Mouse (Mus musculus): ENCODE measurements around the gene Tbk1. TPM values are rescaled to one million over a fixed set of nuclear protein-coding genes. Genes with fewer than 3 reads are reported as not detected.

Tbk1 gene
- polyA plus RNA-seq, 1 experiment from 2014 or later, result 19.7 TPM

GRCm38 (mm10) chr10:121569796-121570195 is 16.8 kb downstream of the Tbk1 start:
- no peak overlapping the region for H3K9ac ChIP-seq

GRCm38 (mm10) chr10:121569001-121569589 is 17.5 kb downstream of the Tbk1 start:
- Histone ChIP-seq H3K4me1 (replicated peaks) (peaks cover 44% of the 10 kb centered on the region), H3K9me3 (replicated peaks) (0 out of 2 replicates have a peak, but pooled peaks cover 4% of the 10 kb centered on the region), H3K4me3 (replicated peaks) (peak overlapping the region; percentile 20; the same call in 1 of the 2 replicates), H3K27ac (replicated peaks) (peak overlapping the region; percentile 95), H3K4me2 (peak overlapping the region; percentile 60), H3K9ac (peak overlapping the region; percentile 12; the same call in 1 of the 2 replicates), H3K36me3 (replicated peaks) (peaks cover 67% of the 10 kb centered on the region), H3K27me3 (no peaks in the 10 kb centered on the region)
- ATAC-seq (ENCODE audit: insufficient read depth), result peak; percentile 100
- 16% methylated on average over 23 of the region's 23 CpGs for WGBS (ENCODE audit: insufficient replicate concordance)

More at GRCm38 (mm10) chr10:121569796-121570195, 16.8 kb downstream of the Tbk1 start:
- Histone ChIP-seq H3K27ac (replicated peaks) (peak overlapping the region; percentile 95), H3K9me3 (replicated peaks) (0 out of 2 replicates have a peak, but pooled peaks cover 4% of the 10 kb centered on the region), H3K4me3 (replicated peaks) (no peak overlapping the region), H3K27me3 (no peaks in the 10 kb centered on the region), H3K4me1 (replicated peaks) (peaks cover 40% of the 10 kb centered on the region), H3K36me3 (replicated peaks) (peaks cover 67% of the 10 kb centered on the region), H3K4me2 (peak overlapping the region; percentile 60)
- WGBS (ENCODE audit: insufficient replicate concordance), result 69% methylated on average over 6 of the region's 6 CpGs
- no peak for ATAC-seq (ENCODE audit: insufficient read depth)

GRCm38 (mm10) chr10:121568534-121568933 is 18.1 kb downstream of the Tbk1 start:
- H3K27ac ChIP-seq (replicated peaks), result peak overlapping the region; percentile 95
- H3K36me3 ChIP-seq (replicated peaks), result peaks cover 70% of the 10 kb centered on the region
- peak overlapping the region; percentile 12; the same call in 1 of the 2 replicates for H3K9ac ChIP-seq
- H3K4me1 ChIP-seq (replicated peaks), result peaks cover 44% of the 10 kb centered on the region
- H3K4me2 ChIP-seq, result peak overlapping the region; percentile 60
- H3K4me3 ChIP-seq (replicated peaks), result peak overlapping the region; percentile 6; the same call in 1 of the 2 replicates
- ATAC-seq (ENCODE audit: insufficient read depth), result no peak
- H3K27me3 ChIP-seq, result no peaks in the 10 kb centered on the region
- WGBS (ENCODE audit: insufficient replicate concordance), result 72% methylated on average over 7 of the region's 7 CpGs
- H3K9me3 ChIP-seq (replicated peaks), result 0 out of 2 replicates have a peak, but pooled peaks cover 4% of the 10 kb centered on the region

GRCm38 (mm10) chr10:121568026-121568425 is 18.6 kb downstream of the Tbk1 start:
- Histone ChIP-seq H3K27me3 (no peaks in the 10 kb centered on the region), H3K4me3 (replicated peaks) (no peak overlapping the region), H3K4me2 (peak overlapping the region; percentile 60), H3K36me3 (replicated peaks) (peaks cover 75% of the 10 kb centered on the region), H3K27ac (replicated peaks) (peak overlapping the region; percentile 95), H3K9me3 (replicated peaks) (0 out of 2 replicates have a peak, but pooled peaks cover 4% of the 10 kb centered on the region), H3K4me1 (replicated peaks) (peaks cover 44% of the 10 kb centered on the region), H3K9ac (no peak overlapping the region)
- ATAC-seq (ENCODE audit: insufficient read depth), result no peak
- 88% methylated on average over 10 of the region's 10 CpGs for WGBS (ENCODE audit: insufficient replicate concordance)

- Histone ChIP-seq H3K27ac (replicated peaks) (no peak overlapping the region; the same call in 1 of the 2 replicates), H3K4me3 (replicated peaks) (no peak overlapping the region), H3K27me3 (no peaks in the 10 kb centered on the region), H3K4me1 (replicated peaks) (peaks cover 26% of the 10 kb centered on the region), H3K9me3 (replicated peaks) (no peaks in the 10 kb centered on the region), H3K9ac (no peak overlapping the region), H3K4me2 (no peak overlapping the region), H3K36me3 (replicated peaks) (peaks cover 67% of the 10 kb centered on the region)
- WGBS (ENCODE audit: insufficient replicate concordance), result 66% methylated on average over 8 of the region's 8 CpGs
- ATAC-seq (ENCODE audit: insufficient read depth), result no peak
Observed at GRCm38 (mm10) chr10:121564447-121564846, 22.1 kb downstream of the Tbk1 start.

- H3K9me3 ChIP-seq (replicated peaks), result no peaks in the 10 kb centered on the region
- peaks cover 5% of the 10 kb centered on the region; the same call in 1 of the 2 replicates for H3K4me1 ChIP-seq (replicated peaks)
- H3K4me2 ChIP-seq, result no peak overlapping the region
- H3K27ac ChIP-seq (replicated peaks), result no peak overlapping the region
- no peak for ATAC-seq (ENCODE audit: insufficient read depth)
- H3K9ac ChIP-seq, result no peak overlapping the region
- H3K27me3 ChIP-seq, result no peaks in the 10 kb centered on the region
- H3K4me3 ChIP-seq (replicated peaks), result no peak overlapping the region
- 73% methylated on average over 2 of the region's 2 CpGs for WGBS (ENCODE audit: insufficient replicate concordance)
- peaks cover 81% of the 10 kb centered on the region for H3K36me3 ChIP-seq (replicated peaks)
Observed at GRCm38 (mm10) chr10:121558231-121558630, 28.4 kb downstream of the Tbk1 start.

GRCm38 (mm10) chr10:121556263-121556662 is 30.3 kb downstream of the Tbk1 start:
- peak; percentile 38; the same call in 1 of the 2 replicates for ATAC-seq (ENCODE audit: insufficient read depth)

GRCm38 (mm10) chr10:121550334-121550733 is 36.3 kb downstream of the Tbk1 start:
- Histone ChIP-seq H3K9me3 (replicated peaks) (no peaks in the 10 kb centered on the region), H3K4me3 (replicated peaks) (no peak overlapping the region), H3K9ac (no peak overlapping the region), H3K27me3 (no peaks in the 10 kb centered on the region), H3K4me2 (no peak overlapping the region), H3K36me3 (replicated peaks) (peaks cover 95% of the 10 kb centered on the region), H3K4me1 (replicated peaks) (no peaks in the 10 kb centered on the region), H3K27ac (replicated peaks) (no peak overlapping the region)
- WGBS (ENCODE audit: insufficient replicate concordance), result 84% methylated on average over 9 of the region's 9 CpGs
- no peak for ATAC-seq (ENCODE audit: insufficient read depth)

More at GRCm38 (mm10) chr10:121556263-121556662, 30.3 kb downstream of the Tbk1 start:
- Histone ChIP-seq H3K4me2 (no peak overlapping the region), H3K27me3 (no peaks in the 10 kb centered on the region), H3K4me1 (replicated peaks) (peaks cover 5% of the 10 kb centered on the region; the same call in 1 of the 2 replicates), H3K9ac (no peak overlapping the region), H3K36me3 (replicated peaks) (peaks cover 85% of the 10 kb centered on the region), H3K27ac (replicated peaks) (no peak overlapping the region), H3K9me3 (replicated peaks) (no peaks in the 10 kb centered on the region), H3K4me3 (replicated peaks) (no peak overlapping the region)
- WGBS (ENCODE audit: insufficient replicate concordance), result 61% methylated on average over 6 of the region's 6 CpGs

GRCm38 (mm10) chr10:121549670-121550069 is 36.9 kb downstream of the Tbk1 start:
- Histone ChIP-seq H3K9ac (no peak overlapping the region), H3K4me3 (replicated peaks) (no peak overlapping the region), H3K9me3 (replicated peaks) (no peaks in the 10 kb centered on the region), H3K27me3 (no peaks in the 10 kb centered on the region), H3K4me2 (no peak overlapping the region), H3K27ac (replicated peaks) (no peak overlapping the region), H3K4me1 (replicated peaks) (no peaks in the 10 kb centered on the region), H3K36me3 (replicated peaks) (peaks cover 92% of the 10 kb centered on the region)
- no peak for ATAC-seq (ENCODE audit: insufficient read depth)
- WGBS (ENCODE audit: insufficient replicate concordance), result 67% methylated on average over 5 of the region's 5 CpGs

- ATAC-seq (ENCODE audit: insufficient read depth), result no peak
- H3K9me3 ChIP-seq (replicated peaks), result no peaks in the 10 kb centered on the region
- no peaks in the 10 kb centered on the region for H3K27me3 ChIP-seq
- H3K27ac ChIP-seq (replicated peaks), result no peak overlapping the region
- no peak overlapping the region for H3K9ac ChIP-seq
- no peak overlapping the region for H3K4me3 ChIP-seq (replicated peaks)
- WGBS (ENCODE audit: insufficient replicate concordance), result 72% methylated on average over 6 of the region's 6 CpGs
- no peaks in the 10 kb centered on the region for H3K4me1 ChIP-seq (replicated peaks)
- H3K4me2 ChIP-seq, result no peak overlapping the region
- H3K36me3 ChIP-seq (replicated peaks), result peaks cover 70% of the 10 kb centered on the region
Observed at GRCm38 (mm10) chr10:121547162-121547561, 39.4 kb downstream of the Tbk1 start.

- WGBS (ENCODE audit: insufficient replicate concordance), result 81% methylated on average over 6 of the region's 6 CpGs
Observed at GRCm38 (mm10) chr10:121543577-121543976, 43.0 kb downstream of the Tbk1 start.

More at GRCm38 (mm10) chr10:121543577-121543976, 43.0 kb downstream of the Tbk1 start:
- Histone ChIP-seq H3K4me1 (replicated peaks) (no peaks in the 10 kb centered on the region), H3K27ac (replicated peaks) (no peak overlapping the region), H3K27me3 (no peaks in the 10 kb centered on the region), H3K4me3 (replicated peaks) (no peak overlapping the region), H3K9ac (no peak overlapping the region), H3K4me2 (no peak overlapping the region), H3K9me3 (replicated peaks) (no peaks in the 10 kb centered on the region), H3K36me3 (replicated peaks) (peaks cover 35% of the 10 kb centered on the region)
- ATAC-seq (ENCODE audit: insufficient read depth), result no peak

All from liver, embryonic 15.5 days (tissue).